Mouse (Mus musculus) lung, postnatal 0 days (tissue): ENCODE measurements around the gene Eral1. TPM values are rescaled to one million over a fixed set of nuclear protein-coding genes. Genes with fewer than 3 reads are reported as not detected.

ENCODE experiments used
- ATAC-seq: fragments of 200-750 bp; cut with Nextera tagmentation; 2 replicates; pipeline ENCODE4 v1.8.0; 2017; ENCODE audit warnings: moderate library complexity
- DNase-seq: peaks from one replicate; pipeline ENCODE4 v3.0.0-alpha.2; 2016; ENCODE audit warnings: low spot score
- H3K27ac ChIP-seq: fragments of 300-500 bp; sonication (generic); 2 replicates; pipeline ENCODE4 v1.5.1; 2014; ENCODE audit warnings: antibody characterized with exemption, mild to moderate bottlenecking, low read length, mixed read lengths
- H3K27me3 ChIP-seq: fragments of 300-500 bp; sonication (generic); replicated peaks from 2 replicates; pipeline ENCODE4 v1.6.1; 2014; ENCODE audit warnings: low read length, mixed read lengths; ENCODE audit not compliant: insufficient read depth
- H3K36me3 ChIP-seq: fragments of 300-500 bp; sonication (generic); 2 replicates; pipeline ENCODE4 v1.6.1; 2014; ENCODE audit warnings: low read length, mixed read lengths; ENCODE audit not compliant: insufficient read depth
- H3K4me1 ChIP-seq: fragments of 300-500 bp; sonication (generic); 2 replicates; pipeline ENCODE4 v1.6.1; 2014; ENCODE audit warnings: antibody characterized with exemption, low read depth, low read length, mixed read lengths; ENCODE audit not compliant: insufficient read depth
- H3K4me2 ChIP-seq: fragments of 300-500 bp; sonication (generic); replicated peaks from 2 replicates; pipeline ENCODE4 v1.6.1; 2014; ENCODE audit warnings: low read depth, mild to moderate bottlenecking, low read length, moderate library complexity, mixed read lengths
- H3K4me3 ChIP-seq: fragments of 300-500 bp; sonication (generic); 2 replicates; pipeline ENCODE4 v1.5.1; 2014; ENCODE audit warnings: low read depth, low read length
- H3K9ac ChIP-seq: fragments of 300-500 bp; sonication (generic); replicated peaks from 2 replicates; pipeline ENCODE4 v1.6.1; 2014; ENCODE audit warnings: low read depth, mild to moderate bottlenecking
- H3K9me3 ChIP-seq: fragments of 300-500 bp; sonication (generic); 2 replicates; pipeline ENCODE4 v1.6.1; 2016; ENCODE audit warnings: low read length, mixed read lengths
- CTCF ChIP-seq: IDR thresholded peaks from 2 replicates; pipeline ENCODE4 v1.5.1; 2016; ENCODE audit warnings: antibody characterized with exemption, mild to moderate bottlenecking
- EP300 ChIP-seq: IDR thresholded peaks from 2 replicates; pipeline ENCODE4 v1.6.1; 2016; ENCODE audit warnings: antibody characterized with exemption, mild to moderate bottlenecking, control low read depth
- WGBS: fragments of 180-500 bp; shearing (Covaris S2); extraction: QIAGEN DNeasy Blood & Tissue Kit; methylation state at CpG from one replicate; pipeline ENCODE4 v1.1.7; 2014; 5-methylcytosine and 5-hydroxymethylcytosine counted together
- microRNA counts: library from miRNA; unstranded; fragments of <30 nt; microRNA quantifications from one replicate; lab custom pipeline; 2015
- microRNA-seq: library from miRNA; unstranded; fragments of <30 nt; microRNA quantifications from one replicate; pipeline ENCODE4, GENCODE M21; 2016
- polyA plus RNA-seq: library from polyadenylated mRNA; unstranded; fragments of >200 nt; fragmentation: Nextera tagmentation; extraction: Ambion mirVana; gene quantifications from 2 replicates; pipeline ENCODE4 v1.2.1, GENCODE M21; 2015

Gene Eral1
- polyA plus RNA-seq, 1 experiment from 2014 or later: 17.7 TPM

- Histone ChIP-seq H3K9me3 (no peaks in the 10 kb centered on the region), H3K9ac (no peak overlapping the region), H3K36me3 (0 out of 2 replicates have a peak, but pooled peaks cover 8% of the 10 kb centered on the region), H3K4me1 (peaks cover 7% of the 10 kb centered on the region), H3K4me2 (peak overlapping the region; percentile 99), H3K4me3 (peak overlapping the region; percentile 61), H3K27ac (no peak overlapping the region), H3K27me3 (no peaks in the 10 kb centered on the region)
- TF ChIP-seq EP300 (no peak), CTCF (no peak)
- DNase-seq: peak; percentile 25
- WGBS: 38% methylated on average over 6 of the region's 6 CpGs
- ATAC-seq: no peak
Observed at GRCm38 (mm10) chr11:78031389-78031788, 48.8 kb downstream of the Eral1 start.

DNA sequence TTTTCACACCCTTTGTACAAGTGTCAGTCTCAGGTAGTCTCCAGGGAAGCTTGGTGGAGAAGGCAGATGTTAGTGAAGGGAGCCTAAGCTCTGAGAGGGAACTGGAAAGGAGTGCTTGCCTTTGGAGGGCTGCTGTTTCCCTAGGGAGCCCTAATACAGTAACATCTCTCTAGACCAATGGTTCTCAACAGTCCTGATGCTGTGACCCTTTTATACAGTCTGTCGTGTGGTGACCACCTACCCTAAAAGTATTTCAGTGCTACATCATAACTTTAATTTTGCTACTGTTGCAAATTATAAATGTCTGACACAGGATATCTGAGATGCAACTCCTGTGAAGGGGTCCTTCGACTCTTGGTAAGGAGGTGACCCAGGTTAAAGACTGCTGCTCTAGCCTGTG, 49.6 kb downstream of the Eral1 start:
- 0 out of 2 replicates have a peak, but pooled peaks cover 12% of the 10 kb centered on the region for H3K36me3 ChIP-seq
- ATAC-seq: no peak
- DNase-seq: no peak
- no peak overlapping the region for H3K4me2 ChIP-seq
- H3K9me3 ChIP-seq: no peaks in the 10 kb centered on the region
- TF ChIP-seq EP300: no peak
- no peak for TF ChIP-seq CTCF
- peaks cover 7% of the 10 kb centered on the region for H3K4me1 ChIP-seq
- 63% methylated on average over 2 of the region's 2 CpGs for WGBS
- no peak overlapping the region for H3K27ac ChIP-seq
- no peak overlapping the region for H3K4me3 ChIP-seq
- no peak overlapping the region for H3K9ac ChIP-seq
- no peaks in the 10 kb centered on the region for H3K27me3 ChIP-seq

DNA sequence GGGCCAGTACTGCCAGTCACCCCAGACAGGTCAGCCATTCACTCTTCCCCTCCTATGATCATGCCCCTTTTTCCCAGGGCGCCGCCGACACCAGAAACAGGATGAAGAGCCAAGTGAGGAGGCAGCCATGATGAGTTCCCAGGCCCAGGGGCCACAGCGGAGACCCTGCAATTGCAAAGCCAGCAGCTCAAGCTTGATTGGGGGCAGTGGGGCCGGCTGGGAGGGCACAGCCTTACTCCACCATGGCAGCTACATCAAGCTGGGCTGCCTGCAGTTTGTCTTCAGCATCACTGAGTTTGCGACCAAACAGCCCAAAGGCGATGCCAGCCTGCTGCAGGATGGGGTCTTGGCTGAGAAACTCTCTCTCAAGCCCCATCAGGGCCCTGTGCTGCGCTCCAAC, 50.9 kb downstream of the Eral1 start:
- no peak for ATAC-seq
- no peak for DNase-seq
- no peak overlapping the region for H3K9ac ChIP-seq
- 90% methylated on average over 8 of the region's 8 CpGs for WGBS
- no peaks in the 10 kb centered on the region for H3K9me3 ChIP-seq
- TF ChIP-seq CTCF: no peak
- TF ChIP-seq EP300: no peak
- H3K4me1 ChIP-seq: peaks cover 7% of the 10 kb centered on the region
- no peak overlapping the region for H3K4me3 ChIP-seq
- H3K27me3 ChIP-seq: no peaks in the 10 kb centered on the region
- H3K27ac ChIP-seq: no peak overlapping the region
- no peak overlapping the region for H3K4me2 ChIP-seq
- peaks cover 20% of the 10 kb centered on the region for H3K36me3 ChIP-seq

GRCm38 (mm10) chr11:78023607-78024006, 56.6 kb downstream of the Eral1 start:
- peak; percentile 64 for TF ChIP-seq CTCF
- TF ChIP-seq EP300: no peak
- H3K9me3 ChIP-seq: no peaks in the 10 kb centered on the region
- ATAC-seq (no peak), DNase-seq (peak; percentile 17)
- no peak overlapping the region for H3K9ac ChIP-seq
- no peak overlapping the region for H3K4me2 ChIP-seq
- H3K4me3 ChIP-seq: no peak overlapping the region
- H3K27me3 ChIP-seq: no peaks in the 10 kb centered on the region
- H3K4me1 ChIP-seq: no peaks in the 10 kb centered on the region
- 79% methylated on average over 8 of the region's 8 CpGs for WGBS
- peaks cover 43% of the 10 kb centered on the region for H3K36me3 ChIP-seq
- H3K27ac ChIP-seq: no peak overlapping the region

MicroRNA genes within 50 kb of the gene (microRNA counts, 519-probe panel; counts per million panel counts)
- microRNA mmu-miR-144 (lab: Ali Mortazavi, UCI) (6,049 counts per million, percentile 78 among the panel's probes with 10 or more counts), microRNA mmu-miR-451 (lab: Ali Mortazavi, UCI) (6,531 counts per million, percentile 87 among the panel's probes with 10 or more counts)

Small RNA genes lying within 50 kb of the gene (microRNA-seq; reads per million reads assigned to microRNA genes)
- 552 reads per million, percentile 68 among the genes with 10 or more reads in this experiment for gene Mir144
- not detected for gene Mir451a
- gene Mir451b: not detected

Other genes with a start within 250 kb of the Eral1 start
- 0.23 and 0.40 TPM in 2 replicates for gene Pipox, start 186.3 kb downstream of the Eral1 start, polyA plus RNA-seq
- 0.04 and 0.06 TPM in 2 replicates for gene Sez6, start 149.6 kb downstream of the Eral1 start, polyA plus RNA-seq
- gene Phf12, start 97.6 kb downstream of the Eral1 start, polyA plus RNA-seq: 7.7 and 9.0 TPM in 2 replicates
- 9.4 and 9.7 TPM in 2 replicates for gene Dhrs13, start 48.1 kb downstream of the Eral1 start, polyA plus RNA-seq
- 55.6 and 58.3 TPM in 2 replicates for gene Flot2, start 42.5 kb downstream of the Eral1 start, polyA plus RNA-seq
- gene Fam222b, start 14.3 kb upstream of the Eral1 start, polyA plus RNA-seq: 8.6 and 10.0 TPM in 2 replicates
- 33.0 and 33.9 TPM in 2 replicates for gene Traf4, start 85.2 kb upstream of the Eral1 start, polyA plus RNA-seq
- 11.7 and 14.4 TPM in 2 replicates for gene Nek8, start 96.3 kb upstream of the Eral1 start, polyA plus RNA-seq
- gene Tlcd1, start 96.3 kb upstream of the Eral1 start, polyA plus RNA-seq: 18.2 and 20.0 TPM in 2 replicates
- gene Rpl23a, start 103.2 kb upstream of the Eral1 start, polyA plus RNA-seq: 991 and 1,079 TPM in 2 replicates
- 103 and 104 TPM in 2 replicates for gene Rab34, start 108.0 kb upstream of the Eral1 start, polyA plus RNA-seq
- gene Proca1, start 113.0 kb upstream of the Eral1 start, polyA plus RNA-seq: 8.1 and 11.2 TPM in 2 replicates
- gene Sdf2, start 165.4 kb upstream of the Eral1 start, polyA plus RNA-seq: 96.2 and 109 TPM in 2 replicates
- gene Supt6, start 165.6 kb upstream of the Eral1 start, polyA plus RNA-seq: 11.4 and 12.2 TPM in 2 replicates
- gene 2610507B11Rik, start 181.4 kb upstream of the Eral1 start, polyA plus RNA-seq: 59.9 and 72.9 TPM in 2 replicates
- gene BC030499, start 210.5 kb upstream of the Eral1 start, polyA plus RNA-seq: 0.33 TPM in 1 of 2 replicates, not detected in the other
- gene Spag5, start 221.1 kb upstream of the Eral1 start, polyA plus RNA-seq: 1.4 and 2.5 TPM in 2 replicates
- 12.2 and 12.7 TPM in 2 replicates for gene Aldoc, start 242.6 kb upstream of the Eral1 start, polyA plus RNA-seq
- gene Pigs, start 248.0 kb upstream of the Eral1 start, polyA plus RNA-seq: 47.2 and 49.2 TPM in 2 replicates